Mouse (Mus musculus) thymus, postnatal 14 days (tissue): ENCODE measurements around the gene Tnxb.
"Not testable (repeated sequence)": the region's sequence is repeated elsewhere in the genome, so short reads cannot be mapped to it uniquely, and the experiment has no call there.

ENCODE experiments used
- DNase-seq: peaks from one replicate; pipeline ENCODE4 v3.0.0; 2021

Tnxb gene

DNA sequence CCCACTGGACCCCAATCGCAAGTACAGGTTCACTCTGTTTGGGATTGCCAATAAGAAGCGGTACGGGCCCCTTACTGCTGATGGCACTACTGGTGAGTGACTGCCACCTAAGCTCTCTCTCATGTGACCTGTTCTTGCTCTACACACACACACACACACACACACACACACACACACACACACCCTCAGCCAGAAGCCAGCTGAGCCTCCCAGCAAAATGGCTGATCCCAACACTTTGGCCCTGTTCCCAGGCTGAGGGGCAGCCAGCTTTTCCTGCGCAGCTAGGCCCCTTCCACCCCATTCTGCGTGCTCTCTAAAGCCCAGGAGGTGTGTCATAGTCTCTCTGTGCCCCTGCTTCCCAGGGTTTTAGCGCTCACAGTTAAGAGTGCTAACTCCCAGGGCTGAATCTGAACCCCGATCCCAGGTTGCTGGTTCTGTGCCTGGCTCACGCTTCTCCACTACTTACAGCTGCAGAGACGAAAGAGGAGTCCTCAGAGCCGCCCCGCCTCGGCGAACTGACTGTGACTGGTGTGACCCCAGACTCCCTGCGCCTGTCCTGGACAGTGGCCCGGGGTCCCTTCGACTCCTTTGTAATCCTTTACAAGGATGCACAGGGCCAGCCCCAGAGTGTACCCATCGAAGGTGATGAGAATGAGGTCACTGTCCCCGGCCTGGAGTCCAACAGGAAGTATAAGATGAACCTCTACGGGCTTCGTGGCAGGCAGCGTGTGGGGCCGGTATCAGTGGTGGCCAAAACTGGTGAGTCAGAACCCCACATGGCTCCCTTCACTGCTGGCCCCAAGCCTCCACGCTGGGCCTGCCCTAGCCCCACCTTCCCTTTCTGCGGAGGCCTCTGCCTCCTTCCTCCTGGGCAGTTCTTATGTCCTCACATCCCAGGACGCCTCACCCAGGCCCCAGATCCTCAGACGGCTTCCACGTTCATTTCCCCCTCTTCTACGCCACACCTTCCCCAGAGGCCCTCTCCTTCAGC is 15.1 kb downstream of the Tnxb start:
- DNase-seq = no peak

DNA sequence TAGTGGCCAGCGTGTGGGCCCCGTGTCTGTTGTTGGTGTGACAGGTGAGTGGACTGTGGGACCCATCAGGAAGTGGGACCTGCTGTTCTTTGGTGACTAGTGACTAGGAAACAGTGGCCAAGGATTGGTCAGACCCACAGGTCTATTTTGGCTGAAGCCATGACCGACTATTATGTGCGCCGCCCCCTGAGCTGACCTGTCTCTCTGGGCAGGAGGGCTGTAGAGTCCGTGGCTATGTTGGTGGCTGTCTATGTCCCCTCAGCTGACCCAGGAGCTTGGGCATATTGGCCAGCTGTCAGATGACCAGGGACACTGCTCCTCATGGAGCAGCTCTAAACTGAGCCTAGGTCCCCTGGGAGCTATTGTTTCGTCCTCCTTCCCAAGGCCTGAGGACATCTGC is 18.6 kb downstream of the Tnxb start:
- DNase-seq = no peak

DNA sequence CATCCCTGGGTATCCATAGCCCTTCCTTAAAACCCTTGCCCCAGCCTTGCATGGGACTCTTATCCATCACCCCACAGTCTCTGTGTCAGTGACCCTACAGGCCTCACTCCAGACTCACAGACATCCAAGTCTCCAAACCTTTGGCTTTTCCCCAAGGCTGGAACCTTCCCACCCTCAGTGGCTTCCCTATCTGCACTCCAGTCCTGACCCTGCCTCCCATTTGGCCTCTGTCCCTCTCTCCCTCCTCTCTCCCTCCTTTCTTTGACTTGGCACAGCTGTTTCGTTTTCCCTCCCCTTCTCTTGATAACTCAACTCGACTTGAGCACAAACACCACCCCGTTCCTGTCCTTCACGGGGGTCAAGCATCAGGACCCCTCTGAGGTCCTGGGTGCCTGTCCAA is 20.1 kb downstream of the Tnxb start:
- no peak for DNase-seq

GRCm38 (mm10) chr17:34692906-34693305 is 22.6 kb downstream of the Tnxb start:
- DNase-seq = no peak

DNA sequence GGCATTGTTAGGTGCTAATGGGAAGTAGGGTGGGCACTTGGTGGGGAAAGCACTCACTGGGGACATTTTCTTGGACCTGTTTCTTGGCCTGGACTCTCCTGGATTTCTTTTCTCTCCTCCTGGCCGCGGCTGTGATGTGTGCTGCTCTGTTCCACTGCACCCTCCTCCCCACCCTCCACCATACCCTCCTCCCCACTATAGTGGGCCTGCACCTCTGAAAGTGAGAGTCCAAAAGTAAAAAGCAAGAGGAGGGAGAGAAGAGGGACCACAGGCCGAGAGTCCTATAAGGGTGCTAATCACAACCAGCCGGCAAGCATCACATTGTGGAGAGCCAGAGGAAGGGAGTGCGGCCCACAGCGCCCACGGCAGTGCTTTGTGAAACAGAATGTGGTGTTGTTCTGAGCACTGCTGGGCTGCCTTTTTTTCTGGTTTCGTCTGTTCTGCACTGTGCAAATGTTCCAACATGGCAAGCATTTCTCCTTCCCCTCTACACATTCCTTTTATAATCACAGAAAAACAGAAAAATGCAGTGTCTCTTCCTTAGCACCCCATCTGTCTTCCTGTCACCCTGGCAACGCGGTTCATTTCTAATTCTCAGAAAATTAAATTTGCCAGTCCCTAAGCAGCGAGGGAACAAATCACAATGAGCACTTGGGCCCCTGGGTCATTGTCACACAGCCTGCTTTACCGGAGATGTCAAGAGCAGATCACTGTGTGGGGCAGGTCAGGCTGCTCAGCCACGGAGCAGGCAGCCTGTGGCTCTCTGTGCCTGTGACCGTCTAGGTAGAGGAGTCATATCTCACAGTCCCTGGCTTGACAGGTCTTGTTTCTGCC is 29.5 kb downstream of the Tnxb start:
- no peak for DNase-seq

DNA sequence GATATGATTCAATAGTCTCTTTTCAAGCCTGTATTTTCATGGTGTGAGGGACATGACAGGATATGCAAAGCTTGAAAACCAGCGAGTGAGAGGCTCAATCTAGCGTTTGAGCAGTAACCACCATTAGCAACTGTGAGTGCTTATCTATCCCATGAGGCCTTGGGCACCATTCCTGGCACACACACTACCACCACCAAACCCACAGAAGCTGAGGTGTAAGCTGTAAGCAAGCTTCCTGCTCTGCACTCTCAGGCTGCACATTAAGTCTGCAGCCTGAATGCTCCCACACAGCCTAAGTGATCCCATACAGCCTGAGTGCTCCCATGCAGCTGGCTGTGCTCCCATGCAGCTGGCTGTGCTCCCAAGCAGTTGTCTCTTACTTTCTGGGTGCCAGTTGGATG is 30.3 kb downstream of the Tnxb start:
- DNase-seq = no peak

- not testable (repeated sequence) for DNase-seq
Observed at GRCm38 (mm10) chr17:34706476-34706875, 36.1 kb downstream of the Tnxb start.

- DNase-seq = peak; percentile 54
Observed at GRCm38 (mm10) chr17:34712951-34713350, 42.6 kb downstream of the Tnxb start.

DNA sequence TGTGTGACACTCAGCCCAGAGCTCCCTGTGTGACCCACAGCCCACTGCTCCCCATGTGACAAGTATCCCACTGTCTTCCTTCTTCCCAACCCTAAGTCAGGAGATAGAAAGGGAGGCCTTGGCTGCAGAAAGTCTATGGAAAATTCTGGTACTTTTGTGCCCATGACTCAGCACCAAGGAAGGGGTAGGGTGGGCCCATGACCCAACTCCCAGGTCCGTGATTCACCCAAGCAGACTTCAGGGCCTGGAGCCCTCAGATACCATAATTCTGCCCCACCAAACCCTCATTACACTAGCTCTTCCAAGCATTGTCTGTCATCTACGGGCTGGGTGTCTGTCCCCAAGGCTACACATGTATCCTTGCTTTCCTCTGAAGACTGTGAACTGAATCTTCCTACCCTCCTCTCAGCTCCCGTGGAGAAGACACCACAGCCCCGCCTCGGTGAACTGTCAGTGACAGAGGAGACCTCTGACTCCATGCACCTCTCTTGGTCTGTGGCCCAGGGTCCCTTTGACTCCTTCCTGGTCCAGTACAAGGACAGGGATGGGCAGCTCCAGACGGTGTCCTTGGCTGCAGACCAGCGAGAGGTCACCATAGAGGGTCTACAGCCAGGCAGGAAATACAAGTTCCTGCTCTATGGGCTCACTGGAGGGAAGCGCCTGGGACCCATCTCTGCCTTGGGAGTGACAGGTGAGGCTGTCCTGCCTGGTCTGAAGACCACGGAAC is 44.0 kb downstream of the Tnxb start:
- DNase-seq = not testable (repeated sequence)

- not testable (repeated sequence) for DNase-seq
Observed at GRCm38 (mm10) chr17:34714908-34715445, 44.6 kb downstream of the Tnxb start.

- not testable (repeated sequence) for DNase-seq
Observed at GRCm38 (mm10) chr17:34715451-34715850, 45.1 kb downstream of the Tnxb start.

DNA sequence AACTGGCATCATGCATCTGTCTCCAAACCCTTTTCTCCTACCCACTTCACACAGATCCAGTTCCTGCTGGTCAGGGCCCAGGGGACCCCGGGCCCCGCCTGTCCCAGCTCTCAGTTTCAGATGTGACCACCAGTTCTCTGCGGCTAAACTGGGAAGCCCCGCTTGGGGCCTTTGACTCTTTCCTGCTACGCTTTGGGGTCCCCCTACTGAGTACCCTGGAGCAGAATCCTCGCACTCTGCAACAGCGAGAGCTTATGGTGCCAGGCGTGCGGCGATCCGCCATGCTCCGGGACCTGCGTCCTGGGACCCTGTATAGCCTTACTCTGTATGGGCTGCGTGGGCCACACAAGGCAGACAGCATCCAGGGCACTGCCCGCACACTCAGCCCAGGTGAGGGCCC is 45.9 kb downstream of the Tnxb start:
- no peak for DNase-seq

DNA sequence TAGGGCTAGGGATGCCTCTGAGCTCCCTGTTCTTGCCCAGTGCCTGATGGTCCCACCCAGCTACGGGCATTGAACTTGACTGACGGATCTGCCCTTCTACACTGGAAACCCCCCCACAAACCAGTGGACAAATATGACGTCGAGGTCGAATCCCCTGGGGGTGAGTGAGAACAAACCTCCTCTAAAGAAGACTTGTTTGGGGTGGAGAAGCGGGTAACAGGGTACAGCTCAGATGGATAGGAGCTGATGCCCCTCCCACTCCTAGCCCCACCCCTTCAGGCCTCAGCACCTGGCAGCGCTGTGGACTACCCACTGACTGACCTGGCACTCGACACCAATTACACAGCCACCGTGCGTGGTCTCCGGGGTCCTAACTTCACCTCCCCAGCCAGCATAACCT is 47.1 kb downstream of the Tnxb start:
- no peak for DNase-seq

DNA sequence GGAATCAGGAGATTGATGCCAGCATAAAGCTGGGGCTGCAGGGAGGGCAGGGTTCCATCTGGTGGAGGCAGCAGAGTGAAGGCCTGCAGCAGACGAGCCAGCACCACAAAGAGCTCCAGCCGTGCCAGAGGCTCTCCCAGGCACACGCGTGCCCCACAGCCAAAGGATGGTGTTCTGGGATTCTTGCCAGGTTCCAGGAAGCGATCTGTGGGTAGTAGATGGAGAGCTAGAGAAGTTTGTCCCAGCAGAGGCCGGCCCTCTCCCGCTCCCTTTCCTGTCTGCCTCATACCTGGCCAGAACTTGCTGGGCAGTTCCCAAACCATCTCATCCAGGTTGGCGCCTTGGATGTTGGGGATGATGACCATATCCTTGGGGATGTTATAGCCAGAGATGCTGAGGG is 49.6 kb downstream of the Tnxb start:
- DNase-seq = not testable (repeated sequence)

- not testable (repeated sequence) for DNase-seq
Observed at GRCm38 (mm10) chr17:34722238-34722637, 51.9 kb downstream of the Tnxb start.

DNA sequence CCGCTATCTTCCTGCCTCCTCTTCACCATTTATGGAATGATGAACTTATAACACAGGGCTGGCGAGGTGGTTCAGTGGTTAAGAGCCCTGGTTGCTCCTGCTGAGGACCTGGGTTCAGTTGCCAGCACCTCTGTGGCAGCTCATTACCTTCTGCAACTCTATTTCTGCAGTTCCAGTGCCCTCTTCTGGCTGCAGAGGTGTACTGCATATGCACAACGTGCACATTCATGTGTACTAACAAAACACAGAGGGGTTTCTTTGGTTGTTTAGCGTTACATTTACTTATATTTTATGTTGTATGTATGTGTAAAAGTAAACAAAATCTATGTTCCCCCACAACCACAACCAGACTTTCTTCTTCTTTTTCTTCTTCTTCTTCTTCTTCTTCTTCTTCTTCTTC is 52.7 kb downstream of the Tnxb start:
- DNase-seq = no peak

- no peak for DNase-seq
Observed at GRCm38 (mm10) chr17:34727887-34728286, 57.6 kb downstream of the Tnxb start.

DNA sequence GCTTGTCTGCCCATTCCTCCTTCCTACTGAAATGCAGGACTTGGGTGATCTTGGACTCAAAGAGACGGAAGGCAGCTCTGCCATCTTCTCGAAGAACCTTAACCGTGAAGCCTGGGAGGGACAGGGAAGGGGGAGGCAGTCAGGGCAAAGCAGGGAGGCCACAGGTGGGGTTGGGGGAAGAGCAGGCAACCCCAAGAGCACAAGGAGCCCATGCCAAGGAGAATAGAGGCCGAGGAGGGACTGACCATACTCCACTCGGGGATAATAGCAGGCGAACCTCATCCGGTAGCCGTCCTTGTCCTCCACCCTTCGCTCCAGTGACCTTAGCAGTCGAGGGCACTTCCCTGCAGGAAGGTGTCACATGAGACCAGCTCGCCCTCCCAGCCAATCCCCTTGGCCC is 58.8 kb downstream of the Tnxb start:
- not testable (repeated sequence) for DNase-seq

DNA sequence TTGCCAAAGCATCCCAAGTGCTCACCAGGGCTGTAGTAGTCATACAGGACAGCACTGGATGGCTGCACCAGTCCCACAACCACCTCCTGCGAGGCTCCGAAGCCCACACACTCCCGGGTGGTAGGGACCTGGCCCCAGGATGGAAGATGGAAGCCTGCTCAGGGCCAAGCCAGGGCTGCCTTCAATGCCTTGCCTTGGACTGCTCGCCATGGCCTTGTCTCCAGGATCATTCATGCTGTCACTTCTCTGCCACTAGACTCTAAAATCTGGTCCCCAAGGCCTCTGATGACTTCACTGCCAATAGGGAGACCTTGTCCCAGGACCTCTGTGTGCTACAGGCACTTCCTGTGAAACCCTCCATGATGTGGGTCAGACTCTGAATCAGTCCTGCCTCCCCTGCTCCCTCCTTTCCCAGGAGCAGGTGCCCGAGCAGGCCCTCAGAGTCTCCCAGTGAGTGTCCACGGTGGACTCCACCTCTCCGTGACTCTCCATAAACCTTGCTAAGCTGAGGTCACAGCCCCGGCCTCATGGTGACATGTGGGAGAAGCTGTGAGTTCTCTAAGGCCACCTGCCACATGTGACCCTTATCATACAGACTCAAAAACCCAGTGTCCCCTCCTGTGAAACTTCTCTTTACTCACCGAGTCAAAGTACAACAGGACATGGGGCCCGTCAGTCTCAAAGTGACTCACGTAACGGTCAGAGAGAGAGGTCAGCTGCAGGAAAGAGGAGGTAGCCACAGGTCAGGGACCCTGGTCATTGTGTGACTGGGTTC is 59.6 kb downstream of the Tnxb start:
- DNase-seq = not testable (repeated sequence)

DNA sequence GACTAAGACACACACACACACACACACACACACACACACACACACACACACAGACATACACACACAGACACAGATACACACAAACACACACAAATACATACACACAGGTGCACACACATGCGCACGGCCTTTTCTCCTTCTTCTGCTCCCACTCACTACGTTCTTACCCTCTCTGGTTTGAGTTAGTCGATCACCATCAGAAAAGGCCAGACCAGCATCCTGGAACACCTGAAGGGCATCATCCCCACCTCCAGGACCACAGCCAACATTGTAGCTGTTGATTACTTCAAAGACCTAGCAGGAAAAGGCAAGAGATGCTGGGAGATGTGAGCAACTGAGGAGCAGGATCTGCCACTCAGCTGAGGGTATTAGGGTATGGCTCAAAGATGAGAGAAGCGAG is 67.1 kb downstream of the Tnxb start:
- DNase-seq = not testable (repeated sequence)

DNA sequence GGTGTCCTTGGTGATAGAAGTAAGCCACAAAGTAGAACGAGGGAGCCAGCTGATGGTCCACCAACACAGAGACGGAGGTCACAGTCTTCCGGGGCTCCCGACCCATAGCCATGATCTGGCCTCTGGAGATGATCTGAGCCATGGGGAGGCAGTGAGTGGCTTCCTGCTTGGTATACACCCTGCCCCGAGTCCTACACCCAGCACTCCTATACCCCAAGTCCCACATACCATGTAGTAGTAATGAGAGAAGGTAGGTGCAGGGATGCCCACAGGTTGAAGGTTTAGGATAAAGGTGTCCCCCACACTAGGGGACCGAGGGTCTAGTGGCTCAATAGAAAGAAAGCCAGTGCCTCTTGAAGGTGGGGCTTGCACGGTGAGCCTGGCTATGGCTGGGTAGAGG is 69.4 kb downstream of the Tnxb start:
- DNase-seq = not testable (repeated sequence)

GRCm38 (mm10) chr17:34740280-34740679 is 69.9 kb downstream of the Tnxb start:
- DNase-seq = no peak
